Mouse (Mus musculus) heart, adult 2 months (tissue): ENCODE results near the gene Rhox7a. TPM values are rescaled to one million over a fixed set of nuclear protein-coding genes. Genes with fewer than 3 reads are reported as not detected.

Source experiments
- DNase-seq, 2 experiments: peaks; one replicate each; pipeline ENCODE4 v3.0.0; 2021
- H3K27ac ChIP-seq: fragments of 200-600 bp; 2 replicates; pipeline ENCODE4 v1.8.1; 2022
- H3K27me3 ChIP-seq: fragments of 200-500 bp; 2 replicates; pipeline ENCODE4 v1.6.1; 2012; ENCODE audit warnings: mild to moderate bottlenecking, low read length, inconsistent platforms, mixed read lengths; ENCODE audit not compliant: control insufficient read depth, insufficient read depth
- H3K36me3 ChIP-seq: fragments of 200-500 bp; 2 replicates; pipeline ENCODE4 v1.6.1; 2012; ENCODE audit warnings: low read length, inconsistent platforms; ENCODE audit not compliant: control insufficient read depth, insufficient read depth
- H3K4me1 ChIP-seq: fragments of 200-500 bp; 2 replicates; pipeline ENCODE4 v1.6.1; 2011; ENCODE audit warnings: low read length; ENCODE audit not compliant: control insufficient read depth, insufficient read depth
- H3K4me3 ChIP-seq: fragments of 200-600 bp; 2 replicates; pipeline ENCODE4 v1.8.1; 2022
- H3K79me2 ChIP-seq: fragments of 200-500 bp; replicated peaks from 2 replicates; pipeline ENCODE4 v1.6.1; 2012; ENCODE audit warnings: mild to moderate bottlenecking, inconsistent platforms, low read length, moderate library complexity, mixed read lengths; ENCODE audit not compliant: control insufficient read depth, insufficient read depth
- H3K9ac ChIP-seq: fragments of 200-500 bp; 2 replicates; pipeline ENCODE4 v1.6.1; 2012; ENCODE audit warnings: low read depth, mild to moderate bottlenecking, control low read depth, inconsistent platforms, low read length, mixed read lengths
- CTCF ChIP-seq: fragments of 200-600 bp; IDR thresholded peaks from 2 replicates; pipeline ENCODE4 v1.8.1; 2022; ENCODE audit warnings: antibody characterized with exemption, mild to moderate bottlenecking, moderate library complexity
- EP300 ChIP-seq: fragments of 200-500 bp; IDR thresholded peaks from 2 replicates; pipeline ENCODE4 v1.6.1; 2011; ENCODE audit warnings: low read depth, low read length, control low read depth; ENCODE audit not compliant: insufficient read depth
- POLR2A ChIP-seq: fragments of 200-500 bp; IDR thresholded peaks from 2 replicates; pipeline ENCODE4 v1.6.1; 2011; ENCODE audit warnings: mild to moderate bottlenecking, low read depth, low read length, control low read depth; ENCODE audit not compliant: insufficient read depth
- WGBS: fragments of 180-500 bp; shearing (Covaris S2); methylation state at CpG from one replicate; pipeline ENCODE4 v1.1.7; 2018; 5-methylcytosine and 5-hydroxymethylcytosine counted together
- intact Hi-C: fragments of 180-260 bp; cut with DNase I; formaldehyde crosslinking; loops from one replicate; pipeline ENCODE4 v1.15.1; 2025
- polyA plus RNA-seq: library from polyadenylated mRNA; depleted of rRNA; stranded (reverse); fragments of >200 nt; gene quantifications from 2 replicates; pipeline ENCODE4 v1.2.3, GENCODE M21; 2012; rRNA removed
- total RNA-seq, 2 experiments: library from RNA; stranded (reverse); gene quantifications; 2 replicates each; pipeline ENCODE4 v1.2.3; 2021

Rhox7a gene
- total and polyA plus RNA-seq, 3 experiments, result not detected

- H3K4me1 ChIP-seq, result no peaks in the 10 kb centered on the region
- H3K27me3 ChIP-seq, result no peaks in the 10 kb centered on the region
- no peak for DNase-seq
- no peaks in the 10 kb centered on the region for H3K79me2 ChIP-seq
- H3K36me3 ChIP-seq, result no peaks in the 10 kb centered on the region
- TF ChIP-seq CTCF (no peak), EP300 (no peak), POLR2A (no peak)
- no peak overlapping the region for H3K9ac ChIP-seq
- H3K27ac ChIP-seq, result no peak overlapping the region
- WGBS, result 92% methylated on average over 2 of the region's 2 CpGs
- no peak overlapping the region for H3K4me3 ChIP-seq
- intact Hi-C loops, result no loop called here
These were observed 40.2 kb downstream of the Rhox7a start for GRCm38 (mm10) chrX:37871641-37872040.

- TF ChIP-seq CTCF (no peak), EP300 (no peak), POLR2A (no peak)
- no peaks in the 10 kb centered on the region for H3K4me1 ChIP-seq
- intact Hi-C loops, result no loop called here
These were observed 47.4 kb downstream of the Rhox7a start, which contains the start of gene Rhox8 for GRCm38 (mm10) chrX:37878844-37879243. Gene Rhox8, minus strand, starts transcription at chrX:37878944.

More at GRCm38 (mm10) chrX:37878844-37879243, 47.4 kb downstream of the Rhox7a start, which contains the start of gene Rhox8:
- Histone ChIP-seq H3K27ac (no peak within 1 kb of the TSS), H3K27me3 (no peaks in the 10 kb centered on the region), H3K36me3 (no peaks in the 10 kb centered on the region), H3K9ac (no peak within 1 kb of the TSS), H3K79me2 (no peaks in the 10 kb centered on the region), H3K4me3 (no peak within 1 kb of the TSS)
- 77% methylated on average over 4 of the region's 4 CpGs for WGBS
- no peak for DNase-seq

Other genes with a start within 250 kb of the Rhox7a start
- not detected for gene Rhox4f, start 224.0 kb upstream of the Rhox7a start, total RNA-seq
- gene Rhox4f, start 224.0 kb upstream of the Rhox7a start, polyA plus RNA-seq, result not detected in 2 replicates
- not detected for gene Rhox3g, start 203.1 kb upstream of the Rhox7a start, total RNA-seq
- not detected in 2 replicates for gene Rhox3g, start 203.1 kb upstream of the Rhox7a start, polyA plus RNA-seq
- not detected for gene Rhox2g, start 188.2 kb upstream of the Rhox7a start, total RNA-seq
- not detected in 2 replicates for gene Rhox2g, start 188.2 kb upstream of the Rhox7a start, polyA plus RNA-seq
- gene Rhox4g, start 180.4 kb upstream of the Rhox7a start, total RNA-seq, result not detected
- not detected in 2 replicates for gene Rhox4g, start 180.4 kb upstream of the Rhox7a start, polyA plus RNA-seq
- not detected for gene Rhox3h, start 162.9 kb upstream of the Rhox7a start, total RNA-seq
- not detected in 2 replicates for gene Rhox3h, start 162.9 kb upstream of the Rhox7a start, polyA plus RNA-seq
- gene Rhox2h, start 158.4 kb upstream of the Rhox7a start, total RNA-seq, result not detected
- gene Rhox2h, start 158.4 kb upstream of the Rhox7a start, polyA plus RNA-seq, result not detected in 2 replicates
- 1 to 10 TPM in 1 of 2 experiments, not detected in 1; 1.2 TPM for gene Rhox5, start 26.8 kb upstream of the Rhox7a start, total RNA-seq
- gene Rhox5, start 26.8 kb upstream of the Rhox7a start, polyA plus RNA-seq, result 1.2 and 1.4 TPM in 2 replicates
- not detected for gene Rhox6, start 4.8 kb upstream of the Rhox7a start, total RNA-seq
- gene Rhox6, start 4.8 kb upstream of the Rhox7a start, polyA plus RNA-seq, result not detected in 2 replicates
- not detected for gene Rhox8, start 47.3 kb downstream of the Rhox7a start, total RNA-seq
- not detected in 2 replicates for gene Rhox8, start 47.3 kb downstream of the Rhox7a start, polyA plus RNA-seq
- not detected for gene Rhox7b, start 65.5 kb downstream of the Rhox7a start, total RNA-seq
- not detected in 2 replicates for gene Rhox7b, start 65.5 kb downstream of the Rhox7a start, polyA plus RNA-seq
- not detected for gene Rhox9, start 70.1 kb downstream of the Rhox7a start, total RNA-seq
- not detected in 2 replicates for gene Rhox9, start 70.1 kb downstream of the Rhox7a start, polyA plus RNA-seq
- not detected for gene Btg1-ps1, start 187.1 kb downstream of the Rhox7a start, total RNA-seq
- gene Btg1-ps1, start 187.1 kb downstream of the Rhox7a start, polyA plus RNA-seq, result not detected in 2 replicates
- not detected for gene Btg1-ps2, start 211.4 kb downstream of the Rhox7a start, total RNA-seq
- gene Btg1-ps2, start 211.4 kb downstream of the Rhox7a start, polyA plus RNA-seq, result not detected in 2 replicates
- gene Rhox10, start 234.8 kb downstream of the Rhox7a start, total RNA-seq, result not detected
- not detected in 2 replicates for gene Rhox10, start 234.8 kb downstream of the Rhox7a start, polyA plus RNA-seq